Mouse (Mus musculus) adrenal gland, postnatal 25 days (tissue): ENCODE data around the gene Mgat4e. TPM values are rescaled to one million over a fixed set of nuclear protein-coding genes. Genes with fewer than 3 reads are reported as not detected.

Experiments used
- DNase-seq: peaks from one replicate; pipeline ENCODE4 v3.0.0; 2021; ENCODE audit warnings: mixed read lengths
- total RNA-seq: library from RNA; stranded (reverse); gene quantifications from 2 replicates; pipeline ENCODE4 v1.2.3, GENCODE M21; 2021

Gene Mgat4e
- total RNA-seq, 1 experiment from 2014 or later = not detected

- peak; percentile 32 for DNase-seq
These were observed 36.1 kb downstream of the Mgat4e start for GRCm38 (mm10) chr1:134513312-134513860.

DNA sequence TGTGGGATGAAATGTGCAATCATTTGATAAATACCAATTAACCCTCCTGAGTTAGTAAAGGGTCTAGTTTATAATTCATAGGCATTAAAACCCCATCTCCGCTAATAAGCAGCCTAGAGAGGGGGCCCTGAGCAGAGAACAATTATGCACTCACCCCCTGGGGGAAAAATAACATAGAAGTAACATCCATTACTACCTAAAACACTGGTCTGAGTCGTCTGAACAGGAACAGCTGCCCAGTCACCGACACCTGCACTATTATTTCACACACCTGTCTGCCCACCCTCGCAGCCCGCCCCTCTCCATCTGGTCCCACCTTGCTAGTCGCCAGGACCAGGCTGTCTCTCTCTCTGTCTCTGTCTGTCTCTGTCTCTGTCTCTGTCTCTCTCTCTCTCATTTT, 36.9 kb downstream of the Mgat4e start:
- DNase-seq = no peak

DNA sequence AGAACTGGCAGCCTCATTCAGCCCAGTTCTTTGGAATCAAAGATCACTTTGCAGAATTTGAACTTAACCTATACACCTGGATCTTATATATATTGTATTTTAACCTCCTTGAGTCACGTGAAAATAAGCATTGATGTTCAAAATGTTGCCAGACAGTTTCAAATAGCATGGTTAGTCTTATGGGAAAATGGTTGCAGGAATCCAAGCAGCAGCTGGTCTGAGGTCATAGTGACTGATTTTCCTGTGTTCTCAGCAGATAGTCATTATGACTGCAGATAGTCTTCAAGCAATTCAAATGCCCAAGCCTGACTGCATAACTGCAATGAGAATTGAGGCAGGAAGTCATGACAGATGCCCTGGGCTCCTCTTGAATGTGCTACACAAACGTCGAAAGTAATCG, 37.3 kb downstream of the Mgat4e start:
- DNase-seq = no peak

DNA sequence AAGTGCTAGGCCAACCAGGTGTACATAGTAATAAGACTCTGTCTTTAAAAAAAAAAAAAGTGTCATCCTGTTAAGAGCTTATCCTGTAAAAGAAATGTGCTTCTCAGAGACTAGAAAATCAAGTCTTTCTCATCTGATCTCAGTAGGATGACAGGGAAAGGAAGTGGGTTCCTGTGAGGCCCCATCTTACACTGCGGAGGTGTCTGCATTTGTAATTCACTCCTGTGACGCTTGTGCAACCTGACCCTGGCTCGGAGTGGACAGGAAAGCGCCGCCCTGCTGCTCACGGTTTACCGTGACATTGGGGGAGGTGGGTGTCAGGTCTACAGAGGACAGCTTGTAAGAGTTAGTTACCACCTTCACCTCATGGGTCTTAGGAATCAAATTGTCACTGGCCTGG, 39.5 kb downstream of the Mgat4e start:
- no peak for DNase-seq

DNA sequence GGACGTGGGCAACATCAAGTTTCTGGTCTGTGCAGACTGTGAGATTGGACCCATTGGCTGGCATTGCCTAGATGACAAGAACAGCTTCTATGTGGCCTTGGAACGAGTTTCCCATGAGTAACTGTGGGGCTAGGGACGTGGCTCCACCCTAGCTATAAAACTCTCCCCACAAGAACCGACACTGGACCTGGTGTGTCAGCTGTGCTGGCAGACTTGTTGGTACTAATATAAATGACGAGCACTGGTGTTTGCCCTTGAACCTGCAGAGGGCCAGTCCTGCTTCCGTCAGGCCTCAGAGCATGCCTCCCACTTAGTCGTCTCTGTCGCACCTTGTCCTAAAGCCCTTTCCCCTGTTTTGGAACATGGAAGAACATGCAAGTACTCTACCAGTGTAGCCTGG, 43.3 kb downstream of the Mgat4e start:
- DNase-seq = peak; percentile 22

GRCm38 (mm10) chr1:134500916-134501315, 48.6 kb downstream of the Mgat4e start:
- DNase-seq = no peak

DNA sequence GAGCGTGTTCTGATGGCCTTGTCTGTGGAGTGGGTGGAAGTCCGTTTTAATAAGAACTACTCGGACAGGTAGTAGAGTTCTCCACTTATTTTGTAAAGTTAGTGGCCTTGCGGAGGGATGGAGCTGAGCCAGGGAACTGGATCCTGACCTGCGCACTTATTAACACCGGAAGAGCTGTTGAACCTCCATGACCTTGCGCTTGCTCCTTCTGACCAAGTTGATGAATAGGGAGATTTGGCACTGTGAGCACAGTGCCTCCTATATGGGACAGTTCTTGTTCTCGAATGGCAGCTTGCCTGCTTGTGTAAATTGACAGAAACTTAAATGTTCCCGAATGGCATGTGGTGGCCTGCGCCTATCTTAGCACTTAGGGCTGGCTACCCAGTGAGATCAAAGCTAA, 53.5 kb downstream of the Mgat4e start:
- peak; percentile 26 for DNase-seq

GRCm38 (mm10) chr1:134495216-134495539, 54.3 kb downstream of the Mgat4e start:
- DNase-seq = no peak

- peak; percentile 99 for DNase-seq
These were observed 54.9 kb downstream of the Mgat4e start, which contains the start of gene Rabif for GRCm38 (mm10) chr1:134494428-134495215. Gene Rabif, plus strand, starts transcription at chr1:134494648.

- no peak for DNase-seq
These were observed 55.5 kb downstream of the Mgat4e start for GRCm38 (mm10) chr1:134493956-134494355.

- DNase-seq = no peak
These were observed 56.0 kb downstream of the Mgat4e start for GRCm38 (mm10) chr1:134493496-134493895.

DNA sequence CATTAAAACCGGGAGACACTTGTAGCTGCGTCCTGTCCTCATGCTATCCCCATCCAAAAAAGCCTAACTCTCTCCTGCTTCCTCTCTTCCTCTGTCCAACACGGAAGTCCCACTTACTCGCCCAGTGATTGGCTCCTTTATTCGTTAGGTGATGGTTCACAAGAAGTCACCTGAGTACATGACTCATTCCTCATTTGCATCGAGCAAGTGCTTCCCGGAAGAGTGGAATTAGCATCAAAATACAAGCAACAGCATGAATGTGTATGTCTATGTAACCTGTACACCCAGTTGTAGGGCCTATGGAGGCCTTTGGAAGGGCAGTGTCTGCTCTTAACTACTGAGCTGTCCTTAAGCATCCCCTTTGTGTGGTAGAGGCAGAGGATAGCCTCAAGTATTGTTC, 57.2 kb downstream of the Mgat4e start:
- DNase-seq = no peak

Other genes starting within 250 kb of the Mgat4e start
- gene Ppfia4, start 216.8 kb downstream of the Mgat4e start, total RNA-seq = 0.67 and 2.0 TPM in 2 replicates
- gene Tmem183a, start 187.7 kb downstream of the Mgat4e start, total RNA-seq = 47.2 and 56.3 TPM in 2 replicates
- not detected in 2 replicates for gene 4933406M09Rik, start 163.7 kb downstream of the Mgat4e start, total RNA-seq
- 51.2 and 62.0 TPM in 2 replicates for gene Cyb5r1, start 144.1 kb downstream of the Mgat4e start, total RNA-seq
- 129 and 132 TPM in 2 replicates for gene Adipor1, start 134.3 kb downstream of the Mgat4e start, total RNA-seq
- gene Klhl12, start 94.2 kb downstream of the Mgat4e start, total RNA-seq = 20.1 and 24.9 TPM in 2 replicates
- 34.1 and 38.4 TPM in 2 replicates for gene Rabif, start 55.0 kb downstream of the Mgat4e start, total RNA-seq
- gene Kdm5b, start 10.5 kb upstream of the Mgat4e start, total RNA-seq = 45.5 and 55.4 TPM in 2 replicates
- gene Syt2, start 97.0 kb upstream of the Mgat4e start, total RNA-seq = 0.18 TPM in 1 of 2 replicates, not detected in the other